Mouse (Mus musculus) lung, adult 2 months (tissue): Measurements from ENCODE around the gene Grhl3.

Source experiments
- CTCF ChIP-seq: fragments of 200-500 bp; IDR thresholded peaks from 2 replicates; pipeline ENCODE4 v1.5.1; 2011; ENCODE audit warnings: mild to moderate bottlenecking, low read length, control low read depth; ENCODE audit not compliant: insufficient read depth
- POLR2A ChIP-seq: fragments of 200-500 bp; IDR thresholded peaks from 2 replicates; pipeline ENCODE4 v1.6.1; 2011; ENCODE audit warnings: low read depth, mild to moderate bottlenecking, control low read depth, low read length, borderline replicate concordance; ENCODE audit errors: extremely low read depth

- TF ChIP-seq CTCF = no peak
- TF ChIP-seq POLR2A = no peak
These were observed 38.4 kb downstream of the Grhl3 start for GRCm38 (mm10) chr4:135535021-135535420.
